ENCODE assay signal across 8 mouse cellular contexts in the genomic region with DNA sequence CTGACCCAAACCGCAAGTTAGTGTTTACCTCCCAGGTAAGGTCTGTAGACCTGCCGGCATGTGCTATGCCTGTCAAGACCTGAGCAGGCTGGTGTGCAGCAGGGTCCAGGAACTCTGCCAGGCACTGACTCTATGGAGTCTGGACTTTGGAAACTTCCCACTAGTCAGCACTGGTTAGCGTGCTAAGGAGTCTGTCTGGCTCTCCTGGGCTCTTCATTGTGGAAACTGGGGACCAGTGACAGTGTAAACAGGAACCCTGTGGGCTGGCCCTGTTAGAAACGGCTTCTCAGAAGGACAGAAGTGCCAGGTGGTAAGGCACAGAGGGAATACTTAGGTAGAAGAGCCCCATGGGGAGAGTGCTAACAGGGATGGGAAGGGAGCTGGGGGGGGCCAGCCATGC. TPM values are rescaled to one million over a fixed set of nuclear protein-coding genes. Genes with fewer than 3 reads are reported as not detected.
DNase-seq lines count a peak whose midpoint lies in the region; ATAC-seq and TF ChIP-seq lines count a peak whose summit lies in the region.

No protein-coding gene starts in this region.

- no peak for ATAC-seq in midbrain, embryonic 15.5 days (replicated peaks)

- H3K27me3 ChIP-seq in erythroblast, embryonic 14.5 days (ENCODE audit: control insufficient read depth), result no peaks in the 10 kb centered on the region
- H3K27me3 ChIP-seq in myocyte (ENCODE audit: control insufficient read depth, insufficient read depth, insufficient read length), result no peaks in the 10 kb centered on the region
- no peaks in the 10 kb centered on the region for H3K27me3 ChIP-seq in midbrain, embryonic 15.5 days (replicated peaks)

- no peaks in the 10 kb centered on the region for H3K9me3 ChIP-seq in erythroblast, embryonic 14.5 days (ENCODE audit: control insufficient read depth, low read length)
- no peaks in the 10 kb centered on the region for H3K9me3 ChIP-seq in midbrain, embryonic 15.5 days

- no peak for DNase-seq in left cerebral cortex, adult 2 months (ENCODE audit: extremely low spot score in 1 of 2, low spot score in 2 of 2)
- DNase-seq in left cerebral cortex, postnatal 4 days, result no peak
- DNase-seq in kidney, postnatal 10 days, result peak; percentile 74
- DNase-seq in layer of hippocampus, adult 9-11 months, result no peak
- no peak for DNase-seq in left cerebral cortex, adult 9 months (ENCODE audit: low spot score in 2 of 2)

- H3K9ac ChIP-seq in midbrain, embryonic 15.5 days, result no peak overlapping the region

- H3K79me2 ChIP-seq in myocyte (ENCODE audit: control insufficient read depth, insufficient read depth), result no peaks in the 10 kb centered on the region

- H3K4me2 ChIP-seq in myocyte (ENCODE audit: low read depth), result peak overlapping the region; percentile 76
- H3K4me2 ChIP-seq in midbrain, embryonic 15.5 days, result no peak overlapping the region

- no peak for TF ChIP-seq POLR2A in myocyte (IDR thresholded peaks at IDR 0.05; ENCODE audit: insufficient read length, low read depth)

- peaks cover 89% of the 10 kb centered on the region for H3K36me3 ChIP-seq in erythroblast, embryonic 14.5 days (ENCODE audit: control insufficient read depth)
- H3K36me3 ChIP-seq in myocyte (ENCODE audit: control insufficient read depth, insufficient read depth), result no peaks in the 10 kb centered on the region
- peaks cover 11% of the 10 kb centered on the region; the same call in 1 of the 2 replicates for H3K36me3 ChIP-seq in midbrain, embryonic 15.5 days (replicated peaks)

- peak overlapping the region; percentile 72 for H3K27ac ChIP-seq in left cerebral cortex, adult 2 months
- H3K27ac ChIP-seq in midbrain, embryonic 15.5 days, result no peak overlapping the region

- intact Hi-C loops in left cerebral cortex, adult 2 months (cut with DNase I), result no loop called here
- intact Hi-C loops in left cerebral cortex, postnatal 4 days (cut with DNase I), result no loop called here

- no peak overlapping the region for H3K4me3 ChIP-seq in left cerebral cortex, adult 2 months
- peak overlapping the region; percentile 77 for H3K4me3 ChIP-seq in erythroblast, embryonic 14.5 days (replicated peaks)
- no peak overlapping the region for H3K4me3 ChIP-seq in myocyte
- no peak overlapping the region for H3K4me3 ChIP-seq in midbrain, embryonic 15.5 days

- no peak overlapping the region for H3ac ChIP-seq in myocyte (ENCODE audit: control insufficient read depth, insufficient read length)

- WGBS in midbrain, embryonic 15.5 days, result 91% methylated on average over 4 of the region's 4 CpGs

- TF ChIP-seq CTCF in left cerebral cortex, adult 2 months (IDR thresholded peaks at IDR 0.05), result no peak

- H3K4me1 ChIP-seq in erythroblast, embryonic 14.5 days (ENCODE audit: control insufficient read depth), result peaks cover 99% of the 10 kb centered on the region
- H3K4me1 ChIP-seq in midbrain, embryonic 15.5 days, result no peaks in the 10 kb centered on the region

TF ChIP-seq in myocyte, 11 proteins besides CTCF, POLR2A, EP300 and RAD21:
- TF ChIP-seq CEBPB (IDR thresholded peaks at IDR 0.05; ENCODE audit: insufficient read depth, poor library complexity, severe bottlenecking), result no peak
- TF ChIP-seq E2F4 (IDR thresholded peaks at IDR 0.05; ENCODE audit: insufficient read depth), result no peak
- TF ChIP-seq REST (IDR thresholded peaks at IDR 0.05; ENCODE audit: insufficient read depth, insufficient read length), result no peak
- TF ChIP-seq USF1 (IDR thresholded peaks at IDR 0.05; ENCODE audit: low read depth), result no peak
- TF ChIP-seq MYOD1 (IDR thresholded peaks at IDR 0.05; ENCODE audit: control insufficient read depth in 1 of 3, insufficient read length in 2 of 3, low read depth in 2 of 3), result no peak
- TF ChIP-seq POLR2AphosphoS2 (IDR thresholded peaks at IDR 0.05; ENCODE audit: insufficient read length, low read depth), result no peak
- no peak for TF ChIP-seq MAX (IDR thresholded peaks at IDR 0.05; ENCODE audit: low read depth)
- TF ChIP-seq SRF (IDR thresholded peaks at IDR 0.05; ENCODE audit: control insufficient read depth, insufficient read length, low read depth), result no peak
- TF ChIP-seq TCF12 (IDR thresholded peaks at IDR 0.05; ENCODE audit: insufficient read depth, poor library complexity, severe bottlenecking), result no peak
- TF ChIP-seq MYOG (IDR thresholded peaks at IDR 0.05; ENCODE audit: control insufficient read depth in 1 of 3, insufficient read depth in 1 of 3, insufficient read length in 2 of 3, low read depth in 2 of 3), result no peak
- no peak for TF ChIP-seq TCF3 (IDR thresholded peaks at IDR 0.05; ENCODE audit: insufficient read length, low read depth)

RNA-seq across cellular contexts. Expression of gene Ucp3, which starts 7.5 kb away (rescaled TPM):
- total RNA-seq in left cerebral cortex, adult 2 months (2021), result 1 to 10 TPM; 2.9 TPM
- under 1 TPM in 1 of 2 experiments, not detected in 1; 0.28 TPM for total RNA-seq in left cerebral cortex, postnatal 4 days (2021)
- 0.02 TPM in 1 of 2 replicates, not detected in the other for polyA plus RNA-seq in erythroblast, embryonic 14.5 days (2012)
- 2.2 TPM for polyA plus RNA-seq in myocyte (2012; fragmentation: generic; extraction: Trizol)
- not detected in 2 replicates for polyA plus RNA-seq in midbrain, embryonic 15.5 days (2015; fragmentation: Nextera tagmentation; extraction: Ambion mirVana)

RNA-seq across cellular contexts. Expression of gene Ucp2, which starts 27.9 kb away (rescaled TPM):
- 10 to 100 TPM; 69.0 to 79.3 TPM for total RNA-seq in left cerebral cortex, adult 2 months (2021)
- 10 to 100 TPM; 46.2 to 47.2 TPM for total RNA-seq in left cerebral cortex, postnatal 4 days (2021)
- 595 and 629 TPM in 2 replicates for polyA plus RNA-seq in erythroblast, embryonic 14.5 days (2012)
- 387 TPM for polyA plus RNA-seq in myocyte (2012; fragmentation: generic; extraction: Trizol)
- 57.2 and 61.6 TPM in 2 replicates for polyA plus RNA-seq in midbrain, embryonic 15.5 days (2015; fragmentation: Nextera tagmentation; extraction: Ambion mirVana)

RNA-seq across cellular contexts. Expression of gene Dnajb13, which starts 49.5 kb away (rescaled TPM):
- total RNA-seq in left cerebral cortex, adult 2 months (2021), result under 1 TPM; 0.28 to 0.50 TPM
- total RNA-seq in left cerebral cortex, postnatal 4 days (2021), result under 1 TPM; 0.38 to 0.62 TPM
- not detected in 2 replicates for polyA plus RNA-seq in erythroblast, embryonic 14.5 days (2012)
- 0.46 TPM for polyA plus RNA-seq in myocyte (2012; fragmentation: generic; extraction: Trizol)
- 3.7 and 4.9 TPM in 2 replicates for polyA plus RNA-seq in midbrain, embryonic 15.5 days (2015; fragmentation: Nextera tagmentation; extraction: Ambion mirVana)
